Mouse (Mus musculus) ES-Bruce4 (cell line): Measurements from ENCODE around the gene Wdr61. TPM values are rescaled to one million over a fixed set of nuclear protein-coding genes. Genes with fewer than 3 reads are reported as not detected.
A peak's percentile ranks its signal among the peaks of the same experiment; 100 is the strongest.

Source experiments
- H3K27ac ChIP-seq: 2 replicates; pipeline ENCODE4 v1.5.1; 2012; ENCODE audit warnings: low read length, inconsistent platforms; ENCODE audit not compliant: insufficient read depth
- H3K27me3 ChIP-seq: 2 replicates; pipeline ENCODE4 v1.6.1; 2012; ENCODE audit warnings: mild to moderate bottlenecking, low read length, inconsistent platforms; ENCODE audit not compliant: control insufficient read depth, poor library complexity, insufficient read depth, severe bottlenecking
- H3K36me3 ChIP-seq: 2 replicates; pipeline ENCODE4 v1.6.1; 2012; ENCODE audit warnings: inconsistent platforms, mild to moderate bottlenecking, low read length, moderate library complexity; ENCODE audit not compliant: control insufficient read depth, poor library complexity, insufficient read depth, severe bottlenecking
- H3K4me1 ChIP-seq: one replicate; pipeline ENCODE4 v1.8.1; 2011; ENCODE audit warnings: low read length; ENCODE audit not compliant: control insufficient read depth, insufficient read depth
- H3K4me3 ChIP-seq: 2 replicates; pipeline ENCODE4 v1.5.1; 2011; ENCODE audit warnings: low read depth, mild to moderate bottlenecking, low read length
- H3K9ac ChIP-seq: 2 replicates; pipeline ENCODE4 v1.6.1; 2012; ENCODE audit warnings: low read depth, mild to moderate bottlenecking, inconsistent platforms; ENCODE audit not compliant: poor library complexity, severe bottlenecking
- H3K9me3 ChIP-seq: replicated peaks from 2 replicates; pipeline ENCODE4 v1.6.1; 2012; ENCODE audit warnings: mild to moderate bottlenecking, low read length, inconsistent platforms; ENCODE audit not compliant: control insufficient read depth, poor library complexity, insufficient read depth, severe bottlenecking
- CTCF ChIP-seq: IDR thresholded peaks from one replicate; pipeline ENCODE4 v1.8.1; 2011; ENCODE audit warnings: low read depth, low read length
- EP300 ChIP-seq: IDR thresholded peaks from 2 replicates; pipeline ENCODE4 v1.6.1; 2011; ENCODE audit warnings: low read depth, low read length; ENCODE audit not compliant: insufficient read depth
- POLR2A ChIP-seq: IDR thresholded peaks from one replicate; pipeline ENCODE4 v1.8.1; 2011; ENCODE audit warnings: low read length; ENCODE audit not compliant: insufficient read depth
- polyA plus RNA-seq: library from polyadenylated mRNA; stranded (reverse); fragments of >200 nt; gene quantifications from 2 replicates; pipeline ENCODE4 v1.2.4, GENCODE M21; 2011; ENCODE audit warnings: low read depth; ENCODE audit not compliant: missing spikeins, insufficient read depth, insufficient read length

The Wdr61 gene
- polyA plus RNA-seq, 1 experiment = 108 TPM

GRCm38 (mm10) chr9:54689446-54689845 lies 44.9 kb downstream of the Wdr61 start:
- Histone ChIP-seq H3K36me3 (no peaks in the 10 kb centered on the region), H3K4me1 (no peaks in the 10 kb centered on the region), H3K27me3 (no peaks in the 10 kb centered on the region), H3K27ac (no peak overlapping the region), H3K4me3 (no peak overlapping the region), H3K9me3 (no peaks in the 10 kb centered on the region), H3K9ac (no peak overlapping the region)
- no peak for TF ChIP-seq CTCF
- no peak for TF ChIP-seq EP300
- TF ChIP-seq POLR2A = no peak

GRCm38 (mm10) chr9:54687246-54688236 lies 46.8 kb downstream of the Wdr61 start:
- H3K27ac ChIP-seq = no peak overlapping the region
- H3K9ac ChIP-seq = no peak overlapping the region
- TF ChIP-seq CTCF (no peak), EP300 (no peak), POLR2A (no peak)
- no peaks in the 10 kb centered on the region for H3K36me3 ChIP-seq
- H3K4me3 ChIP-seq = no peak overlapping the region
- H3K9me3 ChIP-seq = no peaks in the 10 kb centered on the region
- no peaks in the 10 kb centered on the region for H3K27me3 ChIP-seq
- H3K4me1 ChIP-seq = no peaks in the 10 kb centered on the region

- Histone ChIP-seq H3K9me3 (no peaks in the 10 kb centered on the region), H3K4me3 (no peak overlapping the region), H3K27ac (no peak overlapping the region), H3K9ac (no peak overlapping the region), H3K36me3 (no peaks in the 10 kb centered on the region), H3K4me1 (no peaks in the 10 kb centered on the region), H3K27me3 (no peaks in the 10 kb centered on the region)
- TF ChIP-seq EP300 (no peak), CTCF (no peak)
Measured at GRCm38 (mm10) chr9:54683814-54684605, 50.3 kb downstream of the Wdr61 start.

GRCm38 (mm10) chr9:54682846-54683245 lies 51.5 kb downstream of the Wdr61 start:
- no peaks in the 10 kb centered on the region for H3K36me3 ChIP-seq

GRCm38 (mm10) chr9:54676531-54676986 lies 57.8 kb downstream of the Wdr61 start:
- H3K4me1 ChIP-seq = no peaks in the 10 kb centered on the region
- H3K9me3 ChIP-seq = no peaks in the 10 kb centered on the region
- H3K9ac ChIP-seq = no peak overlapping the region
- H3K36me3 ChIP-seq = no peaks in the 10 kb centered on the region
- no peak overlapping the region for H3K27ac ChIP-seq
- no peaks in the 10 kb centered on the region for H3K27me3 ChIP-seq
- peak overlapping the region; percentile 57 for H3K4me3 ChIP-seq
- TF ChIP-seq EP300 = no peak
- no peak for TF ChIP-seq POLR2A
- TF ChIP-seq CTCF = peak; percentile 76

More at GRCm38 (mm10) chr9:54682846-54683245, 51.5 kb downstream of the Wdr61 start:
- TF ChIP-seq EP300 (no peak), CTCF (no peak), POLR2A (no peak)
- Histone ChIP-seq H3K4me3 (no peak overlapping the region), H3K27ac (no peak overlapping the region), H3K27me3 (no peaks in the 10 kb centered on the region), H3K4me1 (no peaks in the 10 kb centered on the region), H3K9ac (no peak overlapping the region), H3K9me3 (no peaks in the 10 kb centered on the region)
